Mouse (Mus musculus): Measurements from ENCODE around the gene Lonp1. TPM values are rescaled to one million over a fixed set of nuclear protein-coding genes. Genes with fewer than 3 reads are reported as not detected.

The Lonp1 gene
- 66.6 and 68.8 TPM in 2 replicates for polyA plus RNA-seq (2014; fragmentation: Nextera tagmentation; extraction: Ambion mirVana)

DNA sequence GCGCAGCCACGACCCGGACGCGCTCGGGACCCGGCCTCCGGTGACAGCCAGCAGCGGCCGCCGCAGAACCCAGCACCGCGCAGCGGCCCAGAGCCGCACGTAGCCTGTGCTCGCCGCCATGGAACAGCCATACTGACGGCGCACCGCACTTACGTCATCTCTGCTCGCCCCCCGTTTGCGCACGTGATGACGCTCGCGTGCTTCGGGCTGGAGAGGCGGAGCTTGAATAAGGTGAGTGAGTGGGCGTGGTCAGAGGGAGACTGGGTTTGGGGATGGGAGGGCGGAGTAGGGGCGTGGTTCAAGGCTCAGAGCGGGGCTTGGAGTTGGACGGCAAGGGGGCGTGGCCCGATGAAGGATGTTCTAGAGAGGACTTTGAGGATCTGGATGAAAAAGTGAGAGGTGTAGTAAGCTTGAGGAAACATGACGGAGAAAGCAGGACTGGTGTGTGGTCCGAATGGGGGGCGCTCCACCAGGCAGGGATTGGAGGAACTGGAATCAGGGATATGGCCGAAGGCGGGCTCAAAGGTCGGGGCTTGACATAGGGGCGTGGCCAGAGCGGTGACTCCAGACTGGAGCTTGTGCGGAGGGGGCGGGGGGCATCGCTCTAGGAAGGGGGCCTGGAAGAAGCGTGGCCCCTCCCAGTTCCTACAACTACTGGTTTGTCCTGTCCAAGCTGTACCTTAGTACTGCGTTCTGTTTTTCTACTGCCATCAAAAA is at the start of gene Lonp1:
Gene Lonp1, minus strand, starts transcription at position 134 of the 717 bp plus-strand sequence.
- DNase-seq (ENCODE audit: low spot score) = peak; percentile 99
- Histone ChIP-seq H3K27ac (ENCODE audit: low read depth, low read length) (peak within 1 kb of the TSS; percentile 18; the same call in 1 of the 2 replicates), H3K9ac (ENCODE audit: low read length) (peak within 1 kb of the TSS; percentile 79), H3K4me3 (ENCODE audit: low read depth, low read length) (peak within 1 kb of the TSS; percentile 95), H3K4me1 (replicated peaks; ENCODE audit: control insufficient read depth, insufficient read depth, low read length) (peaks cover 14% of the 10 kb centered on the region), H3K27me3 (ENCODE audit: control insufficient read depth, insufficient read depth, low read length) (no peaks in the 10 kb centered on the region; the same call in 1 of the 2 replicates), H3K36me3 (ENCODE audit: control insufficient read depth, insufficient read depth, low read length) (no peaks in the 10 kb centered on the region), H3K4me2 (ENCODE audit: low read depth, low read length, severe bottlenecking) (peak within 1 kb of the TSS; percentile 70), H3K9me3 (ENCODE audit: control insufficient read depth, low read length) (no peaks in the 10 kb centered on the region)
- WGBS = under 1% methylated on average over 51 of the region's 51 CpGs
- peak; percentile 92 for ATAC-seq (replicated peaks; ENCODE audit: low FRiP score)

DNA sequence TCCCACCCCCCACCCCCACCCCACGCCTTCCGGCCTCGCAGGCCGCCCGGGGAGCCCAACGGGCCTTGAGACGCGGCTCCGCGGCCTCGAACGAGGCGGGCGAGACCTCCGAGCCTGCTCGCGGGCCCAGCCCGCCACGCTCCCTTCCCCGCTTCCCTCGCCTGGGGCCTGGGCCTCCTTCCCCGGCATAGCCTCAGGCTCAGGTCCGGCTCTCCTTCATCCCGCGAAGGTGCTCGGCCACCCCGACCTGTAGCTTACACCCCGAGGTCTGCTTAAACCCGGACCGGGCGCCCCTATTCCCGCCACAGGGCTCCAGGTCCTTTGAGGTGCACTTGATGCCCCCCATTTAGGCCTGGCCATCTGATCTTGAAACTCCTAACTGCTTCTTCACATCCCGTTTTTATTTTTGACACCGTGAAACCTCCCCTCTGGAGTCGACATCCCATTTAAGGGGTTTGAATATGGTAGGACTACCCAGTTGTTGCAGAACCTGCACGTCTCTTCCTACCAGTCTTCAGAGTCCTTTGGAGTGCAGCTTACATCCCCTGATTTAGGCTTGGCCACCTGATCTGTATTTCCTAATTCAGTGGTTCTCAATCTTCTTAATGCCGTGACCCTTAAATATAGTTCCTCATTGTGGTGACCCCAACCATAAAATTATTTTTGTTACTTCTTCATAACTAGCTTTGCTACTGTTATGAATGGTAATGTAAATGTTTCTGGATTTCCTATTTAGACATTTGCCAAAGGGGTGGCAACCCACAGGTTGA is 47.1 kb upstream of the Lonp1 start:
- no peaks in the 10 kb centered on the region for H3K9me3 ChIP-seq (ENCODE audit: control insufficient read depth, low read length)
- peak overlapping the region; percentile 98 for H3K9ac ChIP-seq (ENCODE audit: low read length)
- peak overlapping the region; percentile 65 for H3K27ac ChIP-seq (ENCODE audit: low read depth, low read length)
- ATAC-seq (replicated peaks; ENCODE audit: low FRiP score) = peak; percentile 24
- peak overlapping the region; percentile 81 for H3K4me3 ChIP-seq (ENCODE audit: low read depth, low read length)
- H3K4me1 ChIP-seq (replicated peaks; ENCODE audit: control insufficient read depth, insufficient read depth, low read length) = peaks cover 10% of the 10 kb centered on the region; the same call in 1 of the 2 replicates
- no peak for DNase-seq (ENCODE audit: low spot score)
- peaks cover 3% of the 10 kb centered on the region; the same call in 1 of the 2 replicates for H3K36me3 ChIP-seq (ENCODE audit: control insufficient read depth, insufficient read depth, low read length)
- 2% methylated on average over 37 of the region's 37 CpGs for WGBS
- H3K27me3 ChIP-seq (ENCODE audit: control insufficient read depth, insufficient read depth, low read length) = no peaks in the 10 kb centered on the region
- peak overlapping the region; percentile 83 for H3K4me2 ChIP-seq (ENCODE audit: low read depth, low read length, severe bottlenecking)

DNA sequence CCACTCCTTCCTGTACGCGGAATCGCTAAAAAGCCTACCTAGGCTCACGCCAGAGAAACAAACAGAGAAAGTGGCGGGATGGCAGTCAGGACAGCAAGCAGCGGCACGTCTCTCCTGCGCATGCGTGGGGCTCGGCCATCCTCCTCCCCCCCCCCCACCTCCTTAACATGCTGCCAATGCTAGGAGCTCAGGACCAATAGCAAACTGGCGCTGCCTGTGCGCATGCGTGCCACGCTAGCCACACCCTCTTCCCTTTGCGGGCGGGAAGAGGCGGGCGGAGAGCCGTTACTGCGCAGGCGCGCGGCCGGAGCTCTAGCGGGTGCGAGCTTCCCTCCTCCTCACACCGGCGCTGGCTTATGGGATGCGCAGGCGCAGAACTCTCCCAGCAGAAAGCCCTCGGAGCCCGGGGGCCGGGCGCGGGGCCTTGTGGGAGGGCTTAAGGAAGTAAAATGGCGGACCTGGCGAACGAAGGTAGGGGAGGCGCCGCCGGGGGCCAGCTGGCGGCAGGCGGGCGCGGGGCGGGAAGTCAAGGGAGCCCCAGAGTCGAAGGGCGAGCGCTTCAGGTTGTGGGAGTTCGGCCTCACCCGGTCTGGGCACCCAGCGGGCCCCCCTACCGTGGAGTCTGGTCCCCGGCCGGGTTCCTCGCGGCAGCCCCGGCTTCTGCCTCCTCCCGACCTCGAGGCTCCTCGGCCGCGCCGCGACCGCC is 46.4 kb upstream of the Lonp1 start, which contains the start of gene Ranbp3:
Gene Ranbp3, plus strand, starts transcription at position 354 of the 706 bp plus-strand sequence.
- no peaks in the 10 kb centered on the region for H3K9me3 ChIP-seq (ENCODE audit: control insufficient read depth, low read length)
- peak; percentile 100 for DNase-seq (ENCODE audit: low spot score)
- under 1% methylated on average over 55 of the region's 66 CpGs for WGBS
- H3K36me3 ChIP-seq (ENCODE audit: control insufficient read depth, insufficient read depth, low read length) = peaks cover 3% of the 10 kb centered on the region; the same call in 1 of the 2 replicates
- H3K4me1 ChIP-seq (replicated peaks; ENCODE audit: control insufficient read depth, insufficient read depth, low read length) = peaks cover 14% of the 10 kb centered on the region; the same call in 1 of the 2 replicates
- peak within 1 kb of the TSS; percentile 67 for H3K27ac ChIP-seq (ENCODE audit: low read depth, low read length)
- peak; percentile 92 for ATAC-seq (replicated peaks; ENCODE audit: low FRiP score)
- H3K9ac ChIP-seq (ENCODE audit: low read length) = peak within 1 kb of the TSS; percentile 98
- H3K4me2 ChIP-seq (ENCODE audit: low read depth, low read length, severe bottlenecking) = peak within 1 kb of the TSS; percentile 83
- H3K4me3 ChIP-seq (ENCODE audit: low read depth, low read length) = peak within 1 kb of the TSS; percentile 81
- H3K27me3 ChIP-seq (ENCODE audit: control insufficient read depth, insufficient read depth, low read length) = no peaks in the 10 kb centered on the region

DNA sequence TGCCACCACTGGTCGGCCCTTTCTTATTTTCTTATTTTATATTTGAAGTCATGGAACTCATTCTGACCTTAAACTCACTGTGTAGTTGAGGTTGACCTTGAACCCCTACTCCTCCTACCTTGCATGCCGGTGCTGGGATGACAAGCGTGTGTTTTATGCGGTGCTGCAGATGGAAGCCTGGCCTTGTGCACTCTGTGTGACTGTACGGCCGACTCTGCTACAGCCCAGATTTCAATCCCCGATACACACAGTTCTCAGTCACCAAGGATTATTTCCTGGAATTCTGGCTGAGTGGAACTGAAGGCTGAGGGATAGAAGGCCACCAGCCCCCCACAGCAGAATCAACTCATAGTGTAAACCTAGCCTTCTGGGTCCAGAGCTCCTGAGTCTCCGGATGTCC is 43.1 kb upstream of the Lonp1 start:
- H3K9ac ChIP-seq (ENCODE audit: low read length) = no peak overlapping the region
- DNase-seq (ENCODE audit: low spot score) = no peak

DNA sequence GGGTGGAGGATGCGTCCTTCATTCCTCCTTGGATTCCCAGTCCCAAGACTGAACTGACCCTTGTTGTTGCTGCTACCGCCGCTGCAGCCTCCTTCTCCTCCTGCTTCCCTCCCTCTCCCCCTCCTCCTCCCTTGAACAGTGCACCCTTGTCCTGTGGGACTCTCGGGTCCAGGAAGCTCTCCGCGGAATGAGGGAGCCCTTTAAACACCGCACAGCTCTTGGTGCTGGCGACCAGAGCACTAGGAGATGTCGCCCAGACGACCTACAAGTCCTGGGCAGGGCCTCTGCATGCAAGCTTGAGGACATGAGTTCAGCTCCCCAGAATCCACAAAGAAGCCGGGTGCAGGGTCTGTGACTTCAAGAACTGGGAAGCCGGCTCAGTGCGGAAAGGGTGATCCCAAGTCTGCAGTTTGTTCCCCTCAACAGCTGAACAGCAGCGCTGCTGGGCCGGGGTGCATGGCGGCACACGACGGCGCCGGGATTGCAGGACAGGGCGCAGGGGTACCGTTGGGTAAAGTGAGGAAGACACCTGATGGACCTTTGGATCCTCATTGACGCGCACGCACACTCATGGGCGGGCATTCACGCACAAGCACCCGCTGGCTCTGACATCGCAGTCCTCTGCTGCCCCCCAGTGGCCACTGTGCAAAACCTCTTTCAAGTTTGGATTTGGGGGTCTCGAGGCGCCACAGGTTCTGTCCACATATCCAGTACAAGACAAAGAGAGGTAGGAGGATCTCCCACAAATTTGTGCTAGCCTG is 41.9 kb upstream of the Lonp1 start:
- peaks cover 10% of the 10 kb centered on the region; the same call in 1 of the 2 replicates for H3K4me1 ChIP-seq (replicated peaks; ENCODE audit: control insufficient read depth, insufficient read depth, low read length)
- ATAC-seq (replicated peaks; ENCODE audit: low FRiP score) (no peak), DNase-seq (ENCODE audit: low spot score) (peak; percentile 97)
- no peaks in the 10 kb centered on the region for H3K27me3 ChIP-seq (ENCODE audit: control insufficient read depth, insufficient read depth, low read length)
- H3K4me2 ChIP-seq (ENCODE audit: low read depth, low read length, severe bottlenecking) = peak overlapping the region; percentile 80
- no peak overlapping the region for H3K27ac ChIP-seq (ENCODE audit: low read depth, low read length)
- no peaks in the 10 kb centered on the region for H3K9me3 ChIP-seq (ENCODE audit: control insufficient read depth, low read length)
- H3K4me3 ChIP-seq (ENCODE audit: low read depth, low read length) = peak overlapping the region; percentile 34
- peak overlapping the region; percentile 59 for H3K9ac ChIP-seq (ENCODE audit: low read length)
- H3K36me3 ChIP-seq (ENCODE audit: control insufficient read depth, insufficient read depth, low read length) = no peaks in the 10 kb centered on the region
- 3% methylated on average over 31 of the region's 31 CpGs for WGBS

More for the DNA sequence above, 43.1 kb upstream of the Lonp1 start:
- WGBS = 87% methylated on average over 8 of the region's 8 CpGs
- H3K4me1 ChIP-seq (replicated peaks; ENCODE audit: control insufficient read depth, insufficient read depth, low read length) = peaks cover 10% of the 10 kb centered on the region; the same call in 1 of the 2 replicates
- H3K4me2 ChIP-seq (ENCODE audit: low read depth, low read length, severe bottlenecking) = no peak overlapping the region
- H3K36me3 ChIP-seq (ENCODE audit: control insufficient read depth, insufficient read depth, low read length) = no peaks in the 10 kb centered on the region
- H3K27ac ChIP-seq (ENCODE audit: low read depth, low read length) = no peak overlapping the region
- H3K9me3 ChIP-seq (ENCODE audit: control insufficient read depth, low read length) = no peaks in the 10 kb centered on the region
- H3K4me3 ChIP-seq (ENCODE audit: low read depth, low read length) = no peak overlapping the region
- H3K27me3 ChIP-seq (ENCODE audit: control insufficient read depth, insufficient read depth, low read length) = no peaks in the 10 kb centered on the region
- no peak for ATAC-seq (replicated peaks; ENCODE audit: low FRiP score)

DNA sequence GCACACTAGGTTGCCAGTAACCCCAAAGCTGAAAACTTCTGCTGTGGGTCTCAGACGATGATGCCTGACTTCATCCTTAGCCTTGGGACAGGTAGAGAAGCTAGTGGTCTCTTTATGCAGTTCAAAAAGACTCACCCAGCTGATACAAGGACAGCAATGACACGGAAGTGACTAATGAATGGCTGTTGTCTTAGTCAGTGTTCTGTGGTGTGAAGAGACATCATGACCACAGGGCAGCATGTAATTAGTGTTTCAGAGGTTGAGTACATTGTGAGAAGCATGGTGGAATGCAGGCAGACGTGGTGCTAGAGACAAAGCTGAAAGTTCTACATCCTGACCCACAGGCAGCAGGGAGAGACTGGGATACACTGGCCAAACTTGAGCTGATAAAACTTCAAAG is 40.9 kb upstream of the Lonp1 start:
- Histone ChIP-seq H3K4me3 (ENCODE audit: low read depth, low read length) (no peak overlapping the region), H3K9ac (ENCODE audit: low read length) (no peak overlapping the region), H3K27me3 (ENCODE audit: control insufficient read depth, insufficient read depth, low read length) (no peaks in the 10 kb centered on the region), H3K9me3 (ENCODE audit: control insufficient read depth, low read length) (no peaks in the 10 kb centered on the region), H3K4me2 (ENCODE audit: low read depth, low read length, severe bottlenecking) (no peak overlapping the region), H3K4me1 (replicated peaks; ENCODE audit: control insufficient read depth, insufficient read depth, low read length) (peaks cover 11% of the 10 kb centered on the region; the same call in 1 of the 2 replicates), H3K36me3 (ENCODE audit: control insufficient read depth, insufficient read depth, low read length) (no peaks in the 10 kb centered on the region), H3K27ac (ENCODE audit: low read depth, low read length) (no peak overlapping the region)
- DNase-seq (ENCODE audit: low spot score) (no peak), ATAC-seq (replicated peaks; ENCODE audit: low FRiP score) (no peak)
- WGBS = 80% methylated on average over 3 of the region's 3 CpGs

DNA sequence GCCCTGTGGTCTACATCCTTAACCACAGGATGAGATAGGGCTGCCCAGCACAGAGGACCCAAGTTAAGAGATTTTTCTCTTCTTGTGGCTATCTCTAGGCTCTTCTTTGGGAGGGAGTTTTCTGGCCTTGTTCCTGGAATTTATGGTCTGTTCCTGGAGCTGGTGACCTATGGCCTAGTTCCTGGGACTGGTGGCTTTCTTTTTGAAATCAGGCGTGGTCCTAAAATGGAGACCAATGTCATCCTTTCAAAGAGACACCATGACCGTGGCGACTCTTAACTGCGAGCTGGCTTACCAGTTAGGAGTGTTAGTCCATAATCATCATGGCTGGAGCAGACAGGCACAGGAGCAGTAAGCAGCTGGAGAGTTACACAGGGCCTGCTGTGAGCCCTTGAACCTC is 39.7 kb upstream of the Lonp1 start:
- Histone ChIP-seq H3K4me3 (ENCODE audit: low read depth, low read length) (no peak overlapping the region), H3K36me3 (ENCODE audit: control insufficient read depth, insufficient read depth, low read length) (no peaks in the 10 kb centered on the region), H3K27ac (ENCODE audit: low read depth, low read length) (no peak overlapping the region), H3K9me3 (ENCODE audit: control insufficient read depth, low read length) (no peaks in the 10 kb centered on the region), H3K4me2 (ENCODE audit: low read depth, low read length, severe bottlenecking) (no peak overlapping the region), H3K4me1 (replicated peaks; ENCODE audit: control insufficient read depth, insufficient read depth, low read length) (peaks cover 11% of the 10 kb centered on the region; the same call in 1 of the 2 replicates), H3K9ac (ENCODE audit: low read length) (no peak overlapping the region), H3K27me3 (ENCODE audit: control insufficient read depth, insufficient read depth, low read length) (no peaks in the 10 kb centered on the region)
- no peak for DNase-seq (ENCODE audit: low spot score)
- 93% methylated on average over 4 of the region's 4 CpGs for WGBS
- ATAC-seq (replicated peaks; ENCODE audit: low FRiP score) = no peak
